Mouse (Mus musculus) telencephalon, adult 2 months (tissue): Measurements from ENCODE around the gene Shmt2.

Experiments used
- DNase-seq: peaks from one replicate; pipeline ENCODE4 v3.0.0-alpha.2; 2011; ENCODE audit warnings: low read depth, low spot score

Gene Shmt2

GRCm38 (mm10) chr10:127476541-127476940, 45.7 kb downstream of the Shmt2 start:
- DNase-seq = no peak

- no peak for DNase-seq
Measured at GRCm38 (mm10) chr10:127475175-127475574, 47.1 kb downstream of the Shmt2 start.

- DNase-seq = no peak
Measured at GRCm38 (mm10) chr10:127472722-127473121, 49.5 kb downstream of the Shmt2 start.

GRCm38 (mm10) chr10:127471281-127471988, 50.8 kb downstream of the Shmt2 start:
- no peak for DNase-seq
